Mouse (Mus musculus) frontal cortex, adult (tissue): ENCODE measurements around the gene Tdp1.
"Not testable (repeated sequence)": the region's sequence is repeated elsewhere in the genome, so short reads cannot be mapped to it uniquely, and the experiment has no call there.

Experiments used
- ATAC-seq: cut with Nextera tagmentation; 2 replicates; pipeline ENCODE4 v1.9.2; 2017; ENCODE audit warnings: mild to moderate bottlenecking, moderate library complexity, mixed read lengths; ENCODE audit not compliant: low TSS enrichment

Gene Tdp1

DNA sequence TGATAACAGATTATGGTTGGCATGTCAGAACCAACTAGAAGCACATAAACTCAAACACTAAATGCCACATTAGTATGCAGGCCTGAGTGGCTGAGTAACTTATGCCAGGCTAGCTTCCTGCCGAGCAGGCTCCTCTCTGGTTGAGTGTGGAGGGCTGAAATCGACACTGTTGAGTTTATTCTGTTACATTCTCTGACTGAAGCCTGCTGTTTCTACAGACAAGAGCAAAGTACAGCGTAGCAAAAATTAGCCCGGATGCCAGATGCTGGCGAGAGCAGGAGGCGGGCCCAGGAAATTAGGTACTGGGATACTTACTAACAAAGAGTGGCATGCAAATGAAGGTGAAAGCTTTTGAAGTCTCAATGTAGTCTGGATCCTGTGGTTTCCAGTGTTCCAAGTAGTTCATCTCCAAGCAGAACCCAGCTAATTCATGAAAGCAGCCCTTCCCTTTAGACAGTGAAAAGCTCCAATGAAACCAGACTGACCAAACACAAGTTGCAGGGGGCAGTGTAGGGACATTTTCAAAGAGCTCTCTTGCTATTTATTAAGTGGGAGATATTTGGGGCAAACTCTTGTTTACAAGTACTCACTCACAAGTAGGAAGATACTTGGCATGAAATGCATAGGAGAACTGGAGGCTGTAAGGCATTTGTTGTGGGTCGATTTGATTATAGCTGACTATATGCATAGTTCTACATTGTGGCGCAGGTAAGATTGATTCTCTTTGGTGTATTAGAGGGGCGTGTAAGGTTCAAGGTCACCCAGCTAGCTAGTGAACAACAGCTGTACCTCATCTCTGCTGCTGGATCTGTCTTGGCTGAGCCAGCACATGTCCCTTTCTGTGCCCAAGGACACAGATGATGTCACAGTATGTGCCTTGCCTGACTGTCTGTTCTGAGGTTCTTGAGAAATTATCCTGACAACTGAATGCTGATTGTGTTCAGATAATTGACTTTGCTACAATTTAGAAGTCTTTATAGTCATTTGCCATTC is 74.0 kb downstream of the Tdp1 start:
- ATAC-seq = peak; percentile 74

DNA sequence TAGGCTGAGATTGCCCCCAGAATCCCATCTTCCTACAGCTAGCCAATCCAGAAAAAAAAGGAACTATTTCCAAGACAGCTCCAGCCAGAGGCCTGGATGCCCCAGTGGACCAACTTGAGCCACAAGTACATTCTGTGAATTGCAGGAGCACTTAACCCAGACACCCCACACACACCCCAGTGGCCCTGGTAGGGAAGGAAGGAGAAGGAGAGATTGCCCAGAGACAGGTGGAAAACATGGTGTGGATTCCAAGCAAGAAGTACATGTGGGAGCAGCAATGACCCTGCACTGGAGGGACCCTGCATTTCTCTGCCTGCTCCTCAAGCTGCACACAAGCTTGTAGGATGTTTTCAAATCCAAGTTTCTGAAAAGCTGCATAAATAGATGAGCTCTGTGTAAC is 75.0 kb downstream of the Tdp1 start:
- ATAC-seq = no peak

DNA sequence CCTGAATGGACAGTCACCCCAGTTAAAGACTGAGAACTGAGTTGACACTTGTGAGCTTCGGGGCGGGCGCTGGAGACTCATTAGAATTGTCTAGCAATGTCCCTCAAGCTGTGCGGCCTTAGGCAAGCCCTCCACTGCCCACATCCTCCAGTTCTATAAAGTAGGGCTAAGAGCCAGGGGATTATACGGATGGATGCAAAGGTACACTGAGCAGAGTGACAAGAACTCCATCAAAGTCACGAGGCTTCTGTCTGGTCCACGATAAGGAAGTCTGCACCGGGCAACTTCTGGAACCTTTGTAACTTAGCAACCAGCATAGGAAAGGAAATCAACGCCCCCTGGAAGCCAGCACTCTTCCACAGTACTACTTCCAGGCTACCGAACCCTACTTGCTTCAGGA is 75.6 kb downstream of the Tdp1 start:
- no peak for ATAC-seq

DNA sequence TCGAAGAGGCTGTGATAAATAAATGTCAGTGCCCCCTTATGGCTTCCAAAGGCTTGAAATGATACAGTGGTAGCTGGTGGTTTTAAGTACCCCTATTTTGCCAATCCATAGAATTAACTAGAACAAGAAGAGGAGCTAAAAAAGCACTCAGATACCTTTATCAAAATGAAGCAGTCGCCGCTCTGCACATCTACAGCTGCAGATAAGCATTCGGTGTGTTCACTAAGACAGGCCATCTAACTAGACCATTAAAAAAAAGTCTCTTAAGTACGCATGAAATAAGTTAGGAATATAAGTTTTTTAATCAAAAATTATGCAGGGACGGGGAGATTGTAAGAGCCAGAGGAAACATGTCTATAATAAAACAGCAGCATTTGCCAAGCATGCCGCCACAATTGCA is 76.4 kb downstream of the Tdp1 start:
- no peak for ATAC-seq

DNA sequence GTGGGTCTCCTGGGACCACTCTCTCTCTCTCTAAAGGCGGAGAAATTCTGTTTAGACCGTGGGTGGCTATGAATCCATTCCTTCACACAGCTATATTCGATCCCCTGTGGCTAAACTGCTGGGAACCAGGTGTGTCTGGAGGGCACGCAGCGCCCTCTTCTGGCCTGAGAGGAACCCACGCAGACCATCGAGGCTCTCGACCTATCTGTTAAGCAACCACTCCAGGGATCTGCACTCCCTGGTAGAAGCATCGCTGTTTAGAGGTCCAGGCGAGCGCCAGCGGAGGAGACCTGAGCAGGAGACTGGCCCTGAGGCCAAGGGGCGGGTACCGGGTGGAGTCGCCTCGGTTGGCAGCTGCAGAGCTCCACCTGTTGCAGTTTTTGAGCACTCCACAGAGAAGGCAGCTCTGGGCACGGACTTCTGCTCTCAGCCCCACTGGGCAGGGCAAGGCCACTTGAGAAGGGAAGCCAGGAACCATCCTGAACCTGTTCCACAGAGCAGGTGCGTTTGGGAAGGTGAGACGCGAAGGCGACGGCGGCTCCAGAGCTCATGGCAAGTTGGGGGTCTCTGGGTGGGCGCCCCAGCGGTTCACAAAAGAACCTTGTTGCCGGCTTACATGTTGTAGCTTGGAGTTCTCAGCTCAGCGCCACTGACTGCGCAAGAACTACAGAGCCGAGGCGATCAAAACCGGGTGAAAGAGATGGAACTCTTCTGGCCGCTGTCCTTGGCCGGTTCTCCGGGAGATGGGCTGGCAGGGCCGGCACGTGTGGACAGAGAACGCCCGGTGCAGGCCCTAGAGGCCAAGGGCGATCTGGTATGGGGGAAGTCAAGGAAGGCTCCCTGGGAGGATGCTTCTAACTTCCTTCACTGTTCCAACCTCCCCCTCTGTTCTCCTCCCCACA is 80.2 kb downstream of the Tdp1 start, which contains the start of gene Kcnk13:
Gene Kcnk13, plus strand, starts transcription at position 199 of the 902 bp plus-strand sequence.
- ATAC-seq = peak; percentile 80

DNA sequence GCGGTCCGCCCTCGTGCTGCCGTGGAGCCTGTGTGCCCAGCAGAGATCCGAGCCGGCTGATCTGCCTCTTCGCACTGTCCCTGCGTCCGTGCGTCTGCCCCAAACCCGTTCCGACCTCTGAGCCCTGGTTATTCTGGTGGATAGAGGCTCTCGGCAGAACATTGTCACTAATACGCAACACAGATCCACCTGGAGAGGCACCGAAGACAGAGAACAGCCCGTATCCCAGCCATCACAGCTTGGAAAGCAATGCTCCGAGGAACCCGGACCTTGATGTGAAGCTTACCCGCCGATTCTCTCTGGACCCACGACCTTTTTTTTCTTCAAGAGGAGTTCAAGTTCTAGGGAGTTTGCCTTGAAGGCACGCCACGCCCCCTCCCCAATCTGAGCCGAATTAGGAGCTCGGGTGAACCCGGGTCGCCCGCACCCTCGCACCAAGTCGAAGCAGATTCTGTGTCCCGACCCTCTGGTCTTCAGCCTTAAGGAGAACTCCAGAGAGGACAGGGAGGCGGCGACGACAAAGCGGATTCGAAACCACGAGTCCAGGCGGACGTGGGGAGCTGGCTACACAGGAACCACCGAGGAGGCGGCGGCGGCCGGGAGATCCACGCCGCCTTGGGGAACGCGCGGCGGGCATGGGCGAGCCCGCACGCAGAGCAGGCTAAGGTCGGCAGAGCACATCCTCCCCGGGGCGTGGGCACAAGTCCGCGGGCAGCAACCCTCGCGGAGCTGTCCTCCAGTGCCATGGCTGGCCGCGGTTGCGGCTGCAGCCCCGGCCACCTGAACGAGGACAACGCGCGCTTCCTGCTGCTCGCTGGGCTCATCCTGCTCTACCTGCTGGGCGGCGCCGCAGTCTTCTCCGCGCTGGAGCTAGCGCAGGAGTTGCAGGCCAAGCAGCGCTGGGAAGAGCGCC is 81.1 kb downstream of the Tdp1 start:
- peak; percentile 71 for ATAC-seq

DNA sequence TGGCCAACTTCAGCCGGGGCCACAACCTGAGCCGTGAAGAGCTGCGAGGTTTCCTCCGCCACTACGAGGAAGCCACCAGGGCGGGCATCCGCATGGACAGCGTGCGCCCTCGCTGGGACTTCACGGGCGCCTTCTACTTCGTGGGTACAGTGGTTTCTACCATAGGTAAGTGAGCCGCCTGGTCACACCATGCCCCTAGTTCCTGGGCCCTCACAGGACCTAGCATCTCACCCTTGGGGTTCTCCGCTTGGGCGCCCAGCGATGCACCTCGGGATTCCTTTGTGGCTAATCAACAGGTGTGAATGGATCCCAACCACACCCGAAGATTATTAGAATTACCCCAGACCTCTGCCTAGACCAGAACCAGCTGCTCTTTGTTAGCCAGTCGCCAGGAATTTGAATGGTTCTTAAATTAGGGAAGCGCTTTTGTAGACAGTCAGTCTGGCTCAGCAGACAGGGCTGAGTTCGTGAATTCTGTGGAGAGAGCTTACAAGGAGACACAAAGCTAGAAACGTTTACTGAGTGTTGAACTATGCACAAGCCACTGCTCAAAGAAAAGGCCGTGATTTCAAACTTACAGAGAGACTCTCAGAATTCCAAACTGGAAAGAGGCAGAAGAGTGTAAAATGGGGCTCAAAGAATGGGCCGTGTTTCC is 81.9 kb downstream of the Tdp1 start:
- no peak for ATAC-seq

DNA sequence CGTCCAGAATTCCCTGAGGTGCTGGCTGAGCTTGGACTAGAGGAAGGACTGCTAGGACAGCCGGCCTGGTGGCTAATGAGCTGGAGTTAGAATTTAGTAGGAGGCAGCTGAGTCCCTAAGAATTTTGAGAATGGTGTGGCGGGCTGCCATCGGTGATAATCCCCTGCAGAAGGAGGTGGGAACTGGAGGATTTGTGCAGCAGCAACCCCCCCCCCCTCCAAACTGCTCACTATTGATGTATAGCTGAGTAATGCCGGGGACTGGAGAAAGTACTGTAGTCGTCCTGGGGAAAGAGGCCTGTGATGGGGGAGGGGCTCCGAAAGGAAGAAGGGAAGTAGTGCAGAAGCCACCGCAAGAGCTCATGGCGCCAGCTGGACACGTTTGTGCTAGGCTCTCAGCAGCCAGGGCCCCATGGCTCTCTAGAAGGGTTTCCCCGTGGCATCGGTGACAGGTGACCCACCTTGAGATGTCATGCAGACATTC is 82.6 kb downstream of the Tdp1 start:
- no peak for ATAC-seq

DNA sequence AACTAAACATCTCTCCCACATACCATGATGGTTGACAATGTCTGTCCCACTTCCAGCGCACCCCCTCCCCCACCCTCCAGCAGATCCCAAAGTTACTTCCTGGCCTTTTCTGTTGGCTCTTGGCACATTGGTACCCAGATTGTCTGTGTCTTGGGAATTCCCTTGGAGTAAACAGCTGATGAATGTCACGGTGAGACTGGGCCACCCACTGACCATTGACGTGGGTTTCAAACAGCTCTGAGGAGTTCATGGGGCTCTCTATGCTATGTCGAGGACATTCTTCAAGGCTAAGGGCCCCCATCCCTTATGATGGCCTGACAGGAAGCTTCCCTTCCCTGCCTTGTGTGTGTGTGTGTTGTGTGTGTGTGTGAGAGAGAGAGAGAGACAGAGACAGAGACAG is 85.6 kb downstream of the Tdp1 start:
- no peak for ATAC-seq

DNA sequence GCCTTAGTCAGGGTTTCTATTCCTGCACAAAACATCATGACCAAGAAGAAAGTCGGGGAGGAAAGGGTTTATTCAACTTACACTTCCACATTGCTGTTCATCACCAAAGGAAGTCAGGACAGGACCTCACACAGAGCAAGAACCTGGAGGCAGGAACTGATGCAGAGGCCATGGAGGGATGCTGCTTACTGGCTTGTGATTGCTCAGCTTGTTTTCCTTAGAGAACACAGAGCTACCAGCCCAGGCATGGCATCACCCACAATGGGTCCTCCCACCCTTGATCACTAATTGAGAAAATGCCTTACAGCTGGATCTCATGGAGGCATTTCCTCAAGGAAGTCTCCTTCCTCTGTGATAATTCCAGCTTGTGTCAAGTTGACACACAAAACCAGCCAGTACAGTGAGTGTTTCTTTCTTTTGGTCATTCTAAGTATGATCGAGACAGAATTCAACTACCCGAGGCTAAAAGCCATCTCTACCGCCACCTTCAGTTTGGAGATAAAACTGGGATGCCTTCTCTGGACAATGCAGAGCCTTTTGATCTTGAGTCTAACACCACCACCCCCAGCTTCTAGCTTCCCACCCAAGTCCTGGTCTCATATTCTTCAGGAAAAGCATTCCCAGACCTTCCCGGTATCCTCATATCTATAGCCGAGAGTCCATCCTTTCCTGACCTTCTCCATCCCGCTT is 87.0 kb downstream of the Tdp1 start:
- ATAC-seq = not testable (repeated sequence)

DNA sequence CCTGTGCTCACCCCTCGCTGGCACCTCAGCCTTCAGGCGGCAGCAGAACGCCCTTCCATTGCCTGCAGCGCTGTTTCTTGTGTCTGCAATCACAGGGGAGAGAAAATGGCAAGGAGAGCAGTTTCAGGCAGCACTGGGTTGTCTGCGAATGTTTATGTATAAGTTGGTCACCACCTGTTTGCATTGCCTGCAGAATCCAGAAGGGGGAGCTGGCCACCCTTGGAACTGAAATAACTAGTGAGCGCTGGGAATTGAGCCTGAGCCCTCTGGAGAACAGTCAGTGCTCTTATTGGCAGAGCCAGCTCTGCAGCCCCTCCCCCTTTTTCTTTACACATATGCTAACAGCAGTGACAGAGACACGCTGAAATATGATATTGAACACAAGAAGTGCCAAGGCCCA is 88.5 kb downstream of the Tdp1 start:
- ATAC-seq = no peak

DNA sequence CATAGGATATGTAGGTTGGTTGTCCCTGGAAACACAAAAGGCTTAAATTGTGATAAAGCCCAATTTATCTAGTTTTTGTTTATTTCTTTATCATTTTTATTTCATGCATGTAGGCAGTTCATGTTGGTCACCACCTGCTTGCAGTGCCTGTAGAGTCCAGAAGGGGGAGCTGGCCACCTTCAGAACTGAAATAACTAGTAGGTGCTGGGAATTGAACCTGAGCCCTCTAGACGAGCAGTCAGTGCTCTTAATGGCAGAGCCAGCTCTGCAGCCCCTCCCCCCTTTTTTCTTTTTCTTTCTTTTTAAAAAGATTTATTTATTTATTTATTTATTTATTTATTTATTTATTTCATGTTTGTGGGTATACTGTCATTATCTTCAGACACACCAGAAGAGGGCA is 89.3 kb downstream of the Tdp1 start:
- no peak for ATAC-seq

DNA sequence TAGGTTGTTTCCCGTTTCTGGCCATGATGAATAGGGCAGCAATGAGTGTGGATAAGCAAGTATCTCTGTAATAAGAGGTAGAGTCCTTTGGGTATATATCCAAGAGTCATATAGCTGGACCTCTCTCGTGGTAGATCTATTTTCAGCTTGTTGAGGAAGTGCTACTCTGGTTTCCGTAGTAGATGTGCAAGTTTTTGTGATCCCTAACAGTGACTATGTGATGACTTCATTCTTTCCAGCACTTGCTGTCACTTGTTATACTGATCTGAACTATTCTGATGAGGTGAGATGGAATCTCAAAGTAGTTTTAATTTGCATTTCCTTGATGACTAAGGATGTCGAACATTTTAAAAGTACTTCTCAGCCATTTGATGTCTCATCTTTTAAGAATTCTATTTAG is 95.2 kb downstream of the Tdp1 start:
- no peak for ATAC-seq

DNA sequence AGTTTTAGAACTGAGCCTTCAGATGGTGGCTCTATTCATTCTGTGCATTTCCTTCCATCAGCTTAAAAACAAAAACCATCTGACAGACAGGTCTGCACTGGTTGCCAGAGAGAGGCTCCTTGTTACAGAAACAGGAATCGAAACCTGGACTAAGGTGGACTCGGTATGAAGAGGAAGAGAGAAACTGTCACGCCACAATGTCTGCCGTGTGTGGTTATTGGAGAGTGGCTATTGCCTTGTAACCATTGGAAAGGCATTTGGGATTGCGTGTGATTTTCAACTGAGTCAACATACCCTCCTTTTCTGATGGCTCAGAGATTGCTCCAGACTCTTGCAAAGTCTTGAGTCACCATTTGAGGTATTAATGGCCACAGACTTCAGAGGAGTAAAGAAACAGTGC is 102.5 kb downstream of the Tdp1 start:
- no peak for ATAC-seq

DNA sequence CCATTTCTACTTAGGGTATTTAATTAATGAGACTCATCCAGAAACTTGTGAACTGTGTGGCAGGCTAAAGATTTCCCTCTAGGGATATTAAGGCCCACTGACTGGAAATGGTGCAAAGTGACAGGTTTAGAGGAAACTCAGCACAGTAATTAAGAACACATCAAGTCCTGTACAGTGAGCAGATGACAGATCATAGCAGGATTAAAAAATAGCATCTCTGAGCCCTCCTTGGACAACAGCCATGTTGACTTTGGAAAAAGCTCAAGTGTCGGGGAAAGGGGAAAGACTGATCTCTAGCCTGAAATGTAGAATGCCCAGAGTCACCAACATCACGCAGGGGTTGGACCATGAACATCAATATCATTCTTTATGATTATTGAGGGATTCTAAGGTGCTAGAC is 103.8 kb downstream of the Tdp1 start:
- ATAC-seq = no peak

DNA sequence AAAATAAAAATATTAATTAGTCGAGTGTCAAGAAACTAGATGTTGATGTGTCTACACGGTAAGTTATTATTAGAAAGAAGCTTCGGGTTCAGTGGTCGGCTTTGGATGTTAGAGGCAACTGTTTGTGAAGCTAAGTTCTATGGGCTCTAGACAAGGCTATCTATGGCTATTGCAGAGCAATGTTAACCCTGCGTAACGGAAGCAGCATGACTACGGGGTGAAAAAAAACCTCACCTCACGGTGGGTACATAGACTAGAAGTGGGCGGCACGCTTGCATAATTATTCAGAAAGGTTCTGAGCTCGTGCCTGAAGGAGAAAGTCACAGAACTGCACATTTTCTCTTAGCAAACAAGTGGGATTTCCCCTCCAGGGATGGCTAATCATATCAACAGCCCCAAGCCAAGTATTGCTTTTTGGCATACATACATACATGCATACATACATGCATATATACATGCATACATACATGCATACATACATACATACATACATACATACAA is 108.1 kb downstream of the Tdp1 start:
- ATAC-seq = no peak

DNA sequence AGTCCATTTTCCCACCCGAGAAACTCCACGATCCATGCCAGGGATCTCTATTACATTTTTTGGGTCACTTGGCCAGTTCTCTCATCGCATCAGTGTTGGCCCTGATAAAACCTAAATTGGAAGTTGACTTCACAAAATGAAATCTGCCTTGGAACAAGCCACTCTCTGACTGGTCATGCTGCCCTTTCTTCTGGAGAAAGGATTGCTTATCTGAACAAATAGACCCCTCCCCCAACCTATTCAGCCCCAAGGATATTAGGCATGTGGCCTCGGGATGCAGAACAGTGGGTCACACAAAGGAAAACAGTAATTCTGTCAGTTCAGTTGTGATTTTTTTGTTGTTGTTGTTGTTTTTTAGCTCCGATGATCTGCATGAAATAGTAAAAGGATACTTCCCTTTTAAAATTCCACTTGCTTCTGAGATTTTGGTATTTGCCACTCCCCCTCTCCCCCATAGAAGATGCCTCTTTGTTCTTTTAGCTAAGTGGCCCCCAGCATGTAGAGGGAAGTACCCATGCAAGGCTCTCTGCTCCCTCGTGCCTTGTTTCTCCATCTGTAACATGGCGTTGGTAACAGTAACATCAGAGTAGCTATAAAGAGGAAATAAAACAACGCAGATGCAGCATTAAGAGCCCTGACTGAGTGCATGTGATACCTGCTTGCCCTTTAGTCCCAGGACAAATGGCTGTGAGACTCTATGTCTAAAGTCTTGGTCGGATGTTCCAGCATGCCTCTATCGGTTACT is 109.0 kb downstream of the Tdp1 start:
- ATAC-seq = no peak

DNA sequence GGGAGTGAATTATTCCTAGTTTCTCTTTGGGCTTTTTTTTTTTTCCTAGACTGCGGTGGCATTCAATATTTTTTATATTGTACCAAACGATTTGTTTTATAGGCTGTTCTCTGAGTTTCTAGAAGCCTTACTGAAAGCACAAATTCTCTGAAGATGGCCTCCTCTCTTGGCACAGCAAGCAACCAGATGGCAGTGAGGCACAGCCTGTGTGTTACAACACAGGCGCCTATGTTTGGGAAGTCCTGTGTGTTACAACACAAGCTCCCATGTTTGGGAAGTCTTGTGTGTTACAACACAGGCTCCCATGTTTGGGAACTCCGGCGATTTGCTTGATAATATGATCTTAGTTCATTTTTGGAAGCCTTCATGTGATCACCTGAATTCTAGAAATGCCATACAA is 111.6 kb downstream of the Tdp1 start:
- peak; percentile 44; the same call in 1 of the 2 replicates for ATAC-seq

DNA sequence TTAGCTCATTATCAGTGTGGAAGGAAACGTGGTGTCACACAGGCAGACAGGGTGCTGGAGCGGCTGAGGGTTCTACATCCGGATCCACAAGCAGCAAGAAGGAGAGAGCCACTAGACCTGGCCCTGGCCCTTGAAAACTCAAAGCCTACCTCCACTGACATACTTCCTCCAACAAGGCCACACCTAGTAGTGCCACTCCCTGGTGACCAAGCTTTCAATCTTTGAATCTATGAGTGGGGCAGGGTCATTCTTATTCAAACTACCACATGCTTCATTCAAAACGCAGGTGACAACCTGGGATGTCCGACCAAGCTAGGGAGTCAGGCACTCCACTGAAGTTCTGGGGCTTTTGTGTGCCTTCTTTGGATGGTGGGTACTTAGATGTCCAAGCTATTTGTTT is 115.4 kb downstream of the Tdp1 start:
- ATAC-seq = no peak
